Mouse (Mus musculus) adrenal gland, adult 8-10 months (tissue): ENCODE data around the gene Cd93. TPM values are rescaled to one million over a fixed set of nuclear protein-coding genes. Genes with fewer than 3 reads are reported as not detected.

Experiments
- DNase-seq: peaks from one replicate; pipeline ENCODE4 v3.0.0; 2022
- total RNA-seq, 4 experiments: library from RNA; stranded (reverse); gene quantifications; 2 replicates each; pipeline ENCODE4 v1.2.4; 2022

The Cd93 gene
- total RNA-seq, 4 experiments from 2014 or later, result 16.0 to 29.4 (median 23.4) TPM

GRCm38 (mm10) chr2:148398901-148399685, 44.3 kb downstream of the Cd93 start:
- DNase-seq, result no peak

DNA sequence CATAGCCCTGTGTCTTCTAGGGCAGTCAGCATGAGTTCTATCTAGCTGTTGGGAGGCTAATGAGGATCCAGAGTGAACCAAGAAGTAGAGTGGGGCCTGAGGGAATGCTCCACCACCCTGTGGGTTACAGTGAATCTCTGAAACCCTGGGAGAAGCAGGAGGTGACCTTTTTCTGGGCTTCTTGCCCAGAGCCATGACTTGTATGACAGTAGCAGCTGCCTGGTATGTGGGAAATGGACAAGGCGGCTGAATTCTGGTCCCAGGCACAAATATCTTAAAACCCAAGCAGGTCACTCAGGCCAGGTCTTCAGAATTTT, 45.6 kb downstream of the Cd93 start:
- peak; percentile 37 for DNase-seq

GRCm38 (mm10) chr2:148397015-148397783, 46.2 kb downstream of the Cd93 start:
- DNase-seq, result no peak

DNA sequence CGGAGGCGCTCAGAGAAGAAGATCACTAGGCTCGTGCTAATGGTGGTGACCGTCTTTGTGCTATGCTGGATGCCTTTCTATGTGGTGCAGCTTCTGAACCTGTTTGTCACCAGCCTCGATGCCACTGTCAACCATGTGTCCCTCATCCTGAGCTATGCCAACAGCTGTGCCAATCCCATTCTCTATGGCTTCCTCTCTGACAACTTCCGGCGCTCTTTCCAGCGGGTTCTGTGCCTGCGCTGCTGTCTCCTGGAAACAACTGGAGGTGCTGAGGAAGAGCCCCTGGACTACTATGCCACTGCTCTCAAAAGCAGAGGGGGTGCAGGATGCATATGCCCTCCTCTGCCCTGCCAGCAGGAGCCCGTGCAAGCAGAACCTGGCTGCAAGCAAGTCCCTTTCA, 47.2 kb downstream of the Cd93 start:
- DNase-seq, result no peak

DNA sequence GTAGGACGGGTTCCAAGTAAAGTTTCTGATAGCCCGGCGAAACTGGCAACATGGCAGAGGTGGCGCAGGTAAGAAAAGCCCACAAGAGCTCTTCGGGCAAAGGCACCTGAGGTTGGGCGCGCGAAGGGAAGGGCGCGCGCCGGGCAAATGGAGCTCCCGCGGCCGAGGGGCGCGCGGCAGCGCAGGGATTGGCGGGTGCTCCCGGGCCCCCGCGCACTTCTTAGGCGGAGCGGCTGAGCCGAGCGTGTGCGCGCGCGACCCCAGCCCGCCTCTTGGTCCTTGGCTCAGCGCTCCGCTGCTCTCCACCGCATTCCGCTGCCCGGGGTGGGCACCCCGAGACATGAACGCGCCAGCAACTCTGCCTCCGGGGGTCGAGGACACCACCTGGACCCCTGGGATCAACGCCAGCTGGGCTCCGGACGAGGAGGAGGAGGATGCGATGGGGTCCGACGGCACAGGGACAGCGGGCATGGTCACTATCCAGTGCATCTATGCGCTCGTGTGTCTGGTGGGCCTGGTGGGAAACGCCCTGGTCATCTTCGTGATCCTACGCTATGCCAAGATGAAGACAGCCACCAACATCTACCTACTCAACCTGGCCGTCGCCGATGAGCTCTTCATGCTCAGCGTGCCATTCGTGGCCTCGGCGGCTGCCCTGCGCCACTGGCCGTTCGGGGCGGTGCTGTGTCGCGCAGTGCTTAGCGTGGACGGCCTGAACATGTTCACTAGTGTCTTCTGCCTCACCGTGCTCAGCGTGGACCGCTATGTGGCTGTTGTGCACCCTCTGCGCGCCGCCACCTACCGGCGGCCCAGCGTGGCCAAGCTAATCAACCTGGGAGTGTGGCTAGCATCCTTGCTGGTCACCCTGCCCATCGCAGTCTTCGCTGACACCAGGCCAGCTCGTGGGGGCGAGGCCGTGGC, 48.0 kb downstream of the Cd93 start, which contains the start of gene Sstr4:
Gene Sstr4, plus strand, starts transcription at position 214 of the 921 bp plus-strand sequence.
- peak; percentile 15 for DNase-seq

DNA sequence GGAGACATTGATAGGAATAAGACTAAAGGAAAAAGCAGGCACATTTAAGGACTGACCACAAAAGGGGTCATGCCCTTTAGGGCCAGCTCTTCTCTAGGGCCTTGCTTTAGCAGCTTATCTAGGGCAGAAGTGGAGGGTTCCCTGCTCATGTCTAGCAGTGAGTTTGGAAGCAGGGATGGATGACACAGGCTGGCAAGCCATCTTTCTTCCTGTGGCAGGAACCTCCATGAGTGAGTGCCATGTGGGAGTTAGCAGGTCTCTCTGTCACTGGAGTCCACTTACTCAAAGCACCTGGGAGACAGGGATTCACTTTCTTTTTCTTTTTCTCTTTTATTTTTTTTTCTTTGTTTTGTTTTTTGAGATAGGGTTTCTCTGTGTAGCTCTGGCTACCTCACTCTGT, 49.5 kb downstream of the Cd93 start:
- no peak for DNase-seq

DNA sequence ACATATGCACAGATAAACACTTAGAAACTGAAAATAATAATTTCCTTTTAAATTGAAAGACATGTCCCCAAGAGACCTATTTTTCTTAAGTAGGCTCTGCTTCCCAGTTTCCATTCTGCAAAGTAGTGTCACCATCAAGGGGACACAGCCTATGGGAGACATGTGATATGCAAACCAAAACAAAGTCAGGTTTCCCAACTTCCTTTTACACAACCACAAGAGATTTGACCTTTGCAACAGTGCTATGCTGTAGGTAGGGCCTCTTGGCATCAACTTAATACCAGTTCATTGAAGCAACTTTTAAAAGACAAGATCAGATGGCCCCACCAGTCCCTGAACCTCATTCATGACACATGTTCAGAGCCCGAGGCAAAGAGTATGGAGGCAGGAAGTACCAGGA, 50.2 kb downstream of the Cd93 start:
- no peak for DNase-seq

DNA sequence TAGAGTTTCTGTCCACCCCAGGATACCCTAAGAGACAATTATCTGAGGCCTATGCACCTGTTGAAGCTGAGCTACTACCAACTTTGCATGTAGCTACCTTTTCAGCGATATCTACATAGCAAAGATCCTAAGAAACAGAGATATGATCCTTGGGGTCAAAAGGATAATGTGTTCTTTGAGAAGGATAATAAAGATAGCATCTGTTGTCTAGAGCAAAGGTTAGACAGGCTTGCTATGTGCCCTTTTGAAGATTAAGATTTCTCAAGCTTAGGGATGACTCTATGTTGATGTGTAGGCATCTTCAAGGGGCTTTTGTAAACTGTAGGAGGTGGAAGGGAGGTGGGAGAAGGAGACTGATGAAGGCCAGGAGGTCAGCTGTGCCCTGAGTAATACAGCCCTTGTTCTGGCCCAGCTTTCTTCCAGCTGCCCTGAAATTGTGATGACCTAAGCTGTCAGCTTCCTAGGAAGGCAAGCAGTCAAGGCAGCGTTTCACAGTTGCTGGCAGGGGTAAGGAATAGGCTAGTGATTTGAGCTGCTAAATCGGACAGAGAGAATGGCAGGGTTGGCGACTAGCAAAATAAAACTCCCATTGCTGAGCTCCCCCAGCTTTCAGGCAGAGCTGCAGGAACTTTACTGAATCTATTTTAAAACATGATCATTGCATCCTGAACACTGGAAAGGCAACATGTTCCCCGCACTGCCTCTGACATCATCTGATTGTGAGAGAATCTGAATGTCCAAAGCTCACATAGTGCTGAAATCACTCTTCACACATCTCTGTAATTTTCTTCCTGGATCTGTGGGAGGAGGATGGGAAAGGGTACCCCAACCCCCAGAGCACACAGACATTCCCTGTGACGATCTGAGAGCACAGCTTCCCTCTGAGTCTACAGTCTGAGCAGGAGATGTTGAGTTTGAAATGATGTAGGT, 55.4 kb downstream of the Cd93 start:
- no peak for DNase-seq

- no peak for DNase-seq
Measured at GRCm38 (mm10) chr2:148386927-148387326, 56.4 kb downstream of the Cd93 start.

Other genes with a start within 250 kb of the Cd93 start
- under 1 TPM; 0.23 to 0.65 (median 0.33) TPM for gene Sstr4, start 48.2 kb downstream of the Cd93 start, total RNA-seq
- gene Thbd, start 35.4 kb downstream of the Cd93 start, total RNA-seq, result 10 to 100 TPM; 18.6 to 31.2 (median 28.2) TPM
- 10 to 100 TPM; 17.4 to 22.0 (median 18.0) TPM for gene Nxt1, start 229.0 kb upstream of the Cd93 start, total RNA-seq
- 10 to 100 TPM; 27.1 to 53.7 (median 40.1) TPM for gene Gzf1, start 237.5 kb upstream of the Cd93 start, total RNA-seq